Mouse (Mus musculus): Measurements from ENCODE around the gene Dennd2a.

The Dennd2a gene

DNA sequence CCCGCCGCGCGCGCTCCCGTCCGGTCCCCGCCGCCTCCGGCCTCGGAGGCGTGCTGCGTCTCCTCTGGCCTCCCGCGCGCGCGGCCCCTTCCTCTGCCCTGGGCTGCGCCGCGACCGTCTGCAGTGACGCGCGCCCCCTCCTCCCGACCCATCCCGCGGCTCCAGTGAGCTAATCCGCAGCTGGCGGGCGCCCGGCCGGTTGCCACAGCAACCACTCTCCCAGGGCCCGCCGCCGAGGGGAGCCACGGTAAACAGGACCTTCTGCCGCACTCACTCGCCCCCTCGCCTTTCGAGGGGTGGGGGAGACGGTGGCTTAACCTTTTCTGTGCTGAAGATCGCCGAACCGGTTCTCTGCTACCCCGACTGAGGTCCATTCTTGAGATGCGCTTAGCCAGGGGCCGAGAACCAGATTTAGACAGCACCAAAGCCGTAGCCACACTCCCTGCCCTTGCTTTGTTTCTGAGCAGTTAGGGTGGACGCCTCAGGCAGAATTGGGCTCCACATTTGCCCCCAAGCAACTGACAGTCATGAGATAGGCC lies at the start of gene Dennd2a:
Gene Dennd2a (minus strand): TSS at position 145 of the 539 bp plus-strand sequence.
- DNase-seq (ENCODE audit: low spot score in 2 of 2): peak; percentile 82 to 87

DNA sequence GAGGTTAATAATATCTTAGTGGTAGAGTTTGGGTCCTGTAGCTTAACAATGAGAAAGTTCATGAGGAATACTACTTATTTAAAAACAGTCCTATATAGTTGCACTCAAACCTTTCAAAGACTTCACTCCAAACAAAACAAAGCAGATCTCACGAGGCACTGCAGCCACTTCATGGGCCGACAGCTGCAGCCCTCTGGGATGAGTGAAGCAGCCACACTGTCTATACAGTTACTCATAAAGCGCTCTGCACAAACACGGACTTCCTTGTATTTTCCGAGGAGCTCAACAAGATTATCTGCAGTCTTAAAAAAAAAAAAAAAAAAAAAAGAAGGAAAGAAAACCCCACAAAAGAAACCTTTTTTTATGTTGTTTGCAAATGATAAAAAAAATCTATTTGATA lies 49.7 kb upstream of the Dennd2a start:
- DNase-seq (ENCODE audit: low spot score in 2 of 2): no peak

DNA sequence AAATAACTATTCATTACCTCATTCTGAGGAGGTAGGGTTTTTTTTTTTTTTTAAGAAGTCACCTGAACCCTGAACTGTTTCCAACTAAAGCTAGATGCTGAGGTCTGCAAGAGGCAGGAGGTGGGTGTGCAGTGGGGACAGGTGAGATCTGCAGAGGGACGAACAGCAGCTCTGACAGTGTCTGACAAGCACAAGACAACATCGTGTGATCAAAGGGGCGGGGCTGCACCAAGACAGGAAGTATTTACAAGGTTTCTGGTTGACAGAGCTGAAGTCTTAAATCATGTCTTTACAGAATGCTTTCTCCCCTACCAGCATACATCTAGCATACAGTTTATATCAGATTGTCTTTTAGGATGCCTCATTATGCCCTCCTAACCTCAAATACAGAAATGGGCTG lies 49.2 kb upstream of the Dennd2a start:
- DNase-seq (ENCODE audit: low spot score in 2 of 2): no peak

DNA sequence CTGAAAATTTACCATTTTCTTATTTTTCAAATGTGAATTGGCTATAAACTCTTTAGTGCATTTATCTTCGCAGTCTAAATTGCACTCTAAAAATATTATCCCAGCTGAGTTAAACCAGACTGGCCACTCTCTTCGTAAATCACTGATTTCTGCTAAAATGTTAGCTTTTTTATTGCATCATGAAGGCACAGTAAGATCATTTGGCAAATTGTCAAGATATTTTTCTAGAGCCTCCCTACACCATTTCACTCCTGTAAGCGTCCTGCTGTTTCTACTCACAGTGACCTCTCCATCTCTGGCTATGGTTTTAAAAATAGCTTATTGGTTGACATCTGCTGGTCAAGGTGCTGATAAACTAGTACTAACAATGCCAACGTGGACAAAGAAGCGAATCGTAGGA lies 48.4 kb upstream of the Dennd2a start:
- no peak for DNase-seq (ENCODE audit: low spot score in 2 of 2)

DNA sequence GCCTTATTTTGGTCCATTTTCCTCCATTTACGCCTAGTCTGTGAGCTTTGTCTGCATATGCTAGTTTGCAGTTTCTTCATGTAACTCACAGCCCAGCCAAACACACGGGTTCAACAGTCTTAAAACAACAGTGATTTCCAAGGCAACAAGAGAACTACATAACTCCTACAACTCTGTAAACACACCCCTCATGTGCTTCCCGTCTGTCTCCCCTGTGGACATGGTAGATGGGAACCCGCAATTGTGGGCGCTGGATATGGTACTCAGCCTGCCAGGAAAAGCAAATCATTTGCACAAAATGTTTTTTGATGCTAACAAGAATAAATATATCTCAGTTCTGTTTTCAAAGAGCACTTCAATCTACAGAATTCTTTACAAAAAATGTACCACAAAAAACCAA lies 46.9 kb upstream of the Dennd2a start:
- DNase-seq (ENCODE audit: low spot score in 2 of 2): peak; percentile 18 to 39

DNA sequence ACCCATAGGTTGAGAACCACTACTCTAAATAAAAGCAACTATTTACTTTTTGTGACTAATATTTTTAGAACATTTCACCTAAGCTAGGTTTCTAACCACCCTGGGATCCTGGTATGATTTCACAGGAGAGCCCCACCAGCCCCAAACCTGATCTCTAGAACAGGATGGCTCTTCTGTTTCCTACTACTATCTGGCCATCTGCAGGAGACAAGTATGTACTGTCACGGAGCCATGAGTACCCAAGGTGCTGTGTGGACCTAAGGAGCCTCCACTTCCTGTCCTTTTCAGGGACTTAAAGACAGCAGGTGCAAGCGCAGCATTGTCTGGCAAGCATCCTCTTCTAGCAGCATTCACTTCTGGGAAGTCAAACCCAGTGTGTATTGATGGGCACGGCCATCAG lies 44.2 kb upstream of the Dennd2a start:
- no peak for DNase-seq (ENCODE audit: low spot score in 2 of 2)

DNA sequence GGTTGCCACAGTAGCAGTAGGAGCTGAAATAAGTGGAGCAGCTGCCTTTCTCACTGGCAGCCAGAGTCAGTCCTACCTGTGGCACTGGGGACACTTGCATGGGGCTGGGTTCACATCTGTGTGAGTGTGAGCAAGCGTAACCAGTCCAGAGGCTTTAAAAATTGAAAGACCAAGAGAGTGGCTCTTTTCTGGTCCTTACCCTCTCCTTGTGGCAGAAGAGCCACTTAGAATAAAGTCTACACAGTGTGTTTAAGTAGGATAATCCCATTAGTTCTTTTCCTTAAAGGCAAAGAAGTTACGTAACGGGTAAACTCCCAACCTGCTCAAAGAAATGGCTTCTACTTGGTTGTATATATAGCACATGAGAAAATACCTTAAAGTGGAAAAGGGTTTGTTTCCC lies 43.2 kb upstream of the Dennd2a start:
- no peak for DNase-seq (ENCODE audit: low spot score in 2 of 2)

DNA sequence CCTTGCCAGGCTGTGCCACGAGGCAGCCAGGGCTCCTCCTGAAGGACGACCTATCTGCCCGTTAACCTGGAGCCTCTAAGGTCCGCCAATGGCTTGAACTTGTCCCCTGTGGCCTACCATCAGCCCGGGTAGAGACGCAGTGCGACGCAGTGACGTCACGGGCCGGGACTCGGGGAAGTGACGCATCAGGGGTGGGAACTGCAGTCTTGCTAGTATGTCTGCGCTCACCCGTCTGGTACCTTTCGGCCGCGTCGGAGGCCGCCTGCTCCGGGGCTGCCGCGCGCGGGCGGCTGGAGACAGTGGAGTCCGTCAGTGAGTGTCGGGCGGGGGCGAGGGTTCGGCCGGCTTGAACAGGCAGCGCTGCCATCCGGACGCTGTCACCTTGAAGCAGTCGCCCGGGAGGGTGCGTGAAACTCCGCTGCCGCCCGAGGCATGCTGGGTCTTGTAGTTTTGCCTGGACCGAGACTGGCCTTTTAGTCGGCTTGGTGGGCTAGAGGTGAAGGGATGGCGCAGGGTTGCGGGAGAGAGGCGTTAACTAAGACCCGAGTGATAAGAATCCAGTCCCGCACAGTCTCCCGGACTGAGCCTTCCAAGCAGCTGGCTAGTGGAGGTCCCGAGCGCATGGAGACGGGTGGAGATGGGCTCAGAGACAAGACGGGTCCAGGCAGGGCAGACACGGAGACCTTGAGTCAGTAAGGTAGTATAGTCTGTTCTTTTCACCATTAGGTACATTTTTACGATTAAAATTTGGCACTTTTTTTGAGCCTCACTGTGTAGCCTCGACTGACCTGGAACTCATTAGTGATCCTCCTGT lies 34.9 kb upstream of the Dennd2a start, which contains the start of gene Ndufb2:
Gene Ndufb2 (plus strand): TSS at position 174 of the 814 bp plus-strand sequence.
- peak; percentile 95 to 96 for DNase-seq (ENCODE audit: low spot score in 2 of 2)

DNA sequence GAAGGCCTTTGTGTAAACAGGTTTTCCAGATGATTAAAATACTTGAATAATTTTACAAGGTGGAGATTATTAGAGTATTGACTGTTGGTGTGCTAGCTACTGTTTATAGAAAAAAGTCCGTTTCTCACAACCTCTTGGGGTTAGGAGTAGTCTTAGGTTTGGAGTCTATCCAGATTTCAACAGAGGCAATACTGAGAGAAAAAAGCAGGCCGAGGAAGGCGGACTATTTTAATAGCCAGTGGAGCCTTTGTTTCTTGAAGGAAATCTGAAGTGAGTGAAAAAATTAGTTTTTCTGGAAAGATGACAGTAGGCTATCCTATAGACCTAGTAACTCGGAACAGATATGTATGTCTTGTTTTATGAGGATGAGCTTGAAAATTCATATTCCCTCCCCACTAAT lies 33.8 kb upstream of the Dennd2a start:
- DNase-seq (ENCODE audit: low spot score in 2 of 2): no peak

DNA sequence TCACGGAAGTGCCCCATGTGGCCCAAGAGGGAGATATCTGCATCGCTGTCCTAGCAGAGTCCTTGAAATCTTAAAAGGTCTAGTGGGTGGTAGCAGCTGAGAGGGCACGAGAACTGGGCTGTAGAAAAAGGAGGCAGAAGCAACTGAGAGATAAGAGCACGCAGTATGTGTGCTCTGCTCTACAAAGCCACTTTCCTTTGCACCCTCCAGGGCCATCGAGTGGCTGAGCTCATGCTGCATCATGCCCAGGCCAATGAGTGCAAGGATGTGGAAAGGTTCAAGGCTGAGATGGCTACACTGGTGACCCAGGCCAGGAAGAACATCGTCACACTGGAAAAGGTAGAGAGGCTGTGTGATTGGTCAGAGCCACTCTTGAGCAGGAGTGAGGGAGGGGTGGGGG lies 27.9 kb upstream of the Dennd2a start, which contains the start of gene Gm42420:
Gene Gm42420 (plus strand): TSS at position 237 of the 400 bp plus-strand sequence.
- DNase-seq (ENCODE audit: low spot score in 2 of 2): no peak

DNA sequence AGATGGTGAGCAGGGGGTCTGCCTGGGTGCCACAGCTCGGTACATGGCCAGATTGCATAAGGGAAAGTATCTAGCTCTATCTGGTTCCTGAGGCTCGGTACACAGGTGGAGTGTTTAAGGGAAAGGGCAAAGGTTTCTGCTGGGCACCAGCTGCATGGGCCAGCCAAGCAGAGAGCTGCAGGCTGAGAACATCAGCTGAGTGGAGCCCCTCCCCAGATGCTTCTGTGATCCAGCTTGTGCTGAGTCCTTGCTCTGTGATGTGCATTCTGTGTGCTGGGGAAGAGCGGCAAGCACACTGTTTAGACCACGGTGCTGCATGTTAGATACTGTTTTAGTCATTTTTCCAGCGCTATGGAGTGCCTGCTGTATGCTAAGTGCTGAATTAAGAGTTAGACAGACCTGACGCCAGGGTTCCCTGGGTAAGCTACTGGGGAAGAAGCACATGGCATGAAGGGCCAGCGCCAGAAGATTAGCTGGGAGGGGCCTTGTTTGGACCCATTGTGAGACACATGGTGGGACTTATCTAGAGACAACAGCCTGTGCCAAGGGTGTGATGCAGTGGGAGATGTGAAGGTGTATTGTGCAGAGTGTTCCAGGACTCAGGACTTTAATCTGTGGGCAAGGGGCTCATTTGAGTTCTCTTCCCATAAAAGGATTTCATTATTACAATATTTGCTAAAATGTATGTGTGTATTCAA lies 23.6 kb upstream of the Dennd2a start:
- no peak for DNase-seq (ENCODE audit: low spot score in 2 of 2)

DNA sequence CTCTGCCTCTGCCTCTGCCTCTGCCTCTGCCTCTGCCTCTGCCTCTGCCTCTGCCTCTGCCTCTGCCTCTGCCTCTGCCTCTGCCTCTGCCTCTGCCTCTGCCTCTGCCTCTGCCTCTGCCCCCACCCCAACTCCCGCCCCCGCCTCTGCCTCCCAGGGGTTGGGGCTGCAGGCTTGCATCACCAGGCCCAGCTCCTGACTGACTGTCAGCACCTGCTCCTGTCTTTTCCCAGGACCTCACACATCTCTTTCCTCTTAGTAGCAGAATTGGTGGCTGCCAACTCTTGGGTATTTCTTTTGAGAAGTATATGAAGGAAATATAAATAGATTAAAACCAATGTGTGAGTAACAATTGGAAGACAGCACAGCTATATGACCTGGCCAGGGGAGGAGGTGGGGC lies 22.9 kb upstream of the Dennd2a start:
- DNase-seq (ENCODE audit: low spot score in 2 of 2): no peak

DNA sequence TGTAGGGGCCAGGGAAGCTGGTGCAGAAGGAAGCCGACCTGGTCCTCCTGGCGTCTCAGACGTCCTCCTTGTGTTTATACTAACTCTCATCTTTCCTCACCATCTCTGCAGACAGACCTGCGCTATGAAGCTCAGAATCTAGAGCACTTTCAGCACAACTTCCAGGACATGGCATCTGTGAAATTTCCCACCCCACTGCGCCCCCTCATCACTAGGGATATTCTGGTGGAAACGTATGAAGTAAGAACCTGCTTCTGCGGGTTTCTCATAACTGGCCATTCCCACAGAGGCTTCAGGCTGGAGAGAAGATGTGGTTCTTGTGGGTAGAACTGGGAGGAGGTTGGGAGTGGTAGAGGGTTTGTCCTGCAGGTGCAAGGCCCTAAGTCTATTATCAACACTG lies 21.9 kb upstream of the Dennd2a start:
- peak; percentile 44 to 52 for DNase-seq (ENCODE audit: low spot score in 2 of 2)

DNA sequence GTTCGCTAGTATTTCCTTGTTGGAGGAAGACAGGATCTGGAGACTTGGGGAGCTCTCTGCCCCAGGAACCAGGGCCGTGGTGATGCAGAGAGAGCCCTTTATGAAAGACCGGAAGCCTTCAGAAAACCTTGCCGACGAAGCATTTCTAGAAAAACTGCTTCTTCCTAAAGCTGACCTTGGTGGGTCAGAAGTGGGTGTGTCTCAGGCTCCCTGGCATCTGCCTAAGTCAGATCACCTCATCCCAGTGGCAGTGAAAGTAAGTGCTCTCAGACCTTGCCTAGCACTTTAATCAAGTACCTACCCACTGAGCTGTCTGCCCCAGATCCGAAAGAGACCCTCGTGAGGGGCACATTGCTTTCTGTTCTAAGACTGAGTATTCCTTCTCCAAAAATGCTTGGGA lies 17.3 kb upstream of the Dennd2a start:
- no peak for DNase-seq (ENCODE audit: low spot score in 2 of 2)

DNA sequence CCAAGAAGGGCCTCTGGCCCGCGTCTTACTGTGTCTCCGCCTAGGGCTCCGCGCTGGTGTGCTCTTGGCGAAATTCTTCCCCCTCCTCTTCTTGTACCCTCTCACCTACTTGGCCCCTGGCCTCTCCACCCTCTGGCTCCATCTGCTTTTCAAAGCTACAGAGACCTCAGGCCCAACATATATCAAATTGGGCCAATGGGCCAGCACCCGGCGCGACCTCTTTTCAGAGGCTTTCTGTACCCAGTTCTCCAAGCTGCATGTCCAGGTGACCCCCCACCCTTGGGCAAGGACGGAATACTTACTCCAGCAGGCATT lies 16.8 kb upstream of the Dennd2a start:
- DNase-seq (ENCODE audit: low spot score in 2 of 2): no peak

DNA sequence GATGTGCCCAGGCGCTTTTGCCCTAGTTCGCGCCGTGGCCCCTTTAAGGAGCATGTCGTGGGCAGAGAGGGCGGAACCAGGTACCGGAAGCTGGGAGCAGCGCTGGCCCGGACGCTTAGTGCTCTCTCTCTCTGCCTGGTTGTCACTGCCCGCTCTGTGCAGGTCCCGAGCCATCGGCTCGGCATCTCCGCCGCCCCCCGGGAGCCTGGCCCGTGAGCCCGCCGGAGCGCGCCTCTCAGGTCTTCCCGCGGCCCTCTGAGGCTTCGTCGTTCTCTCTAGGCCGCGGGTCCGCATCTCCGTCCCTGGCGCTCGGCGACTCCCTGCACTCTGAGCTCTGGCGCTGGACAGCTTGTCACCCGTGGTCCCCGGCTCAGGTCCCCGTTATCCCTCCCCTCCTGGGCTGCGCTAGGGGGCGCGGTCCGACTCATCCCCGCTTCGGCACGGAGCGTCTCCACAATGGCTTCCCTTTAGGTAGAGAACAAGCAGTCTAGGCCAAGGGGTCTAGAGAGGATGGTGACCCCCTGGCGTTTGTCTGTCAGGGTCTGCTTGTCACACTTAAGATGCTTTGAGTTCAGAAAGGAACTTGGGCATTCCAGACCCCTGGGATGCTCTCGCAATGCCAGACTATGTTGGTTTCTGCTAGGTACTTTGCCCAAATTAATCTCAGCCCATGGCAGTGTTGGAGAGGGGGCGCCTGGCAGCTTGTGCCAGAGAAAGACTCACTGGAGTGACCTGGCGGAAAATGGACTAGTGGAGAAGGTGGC lies 16.3 kb upstream of the Dennd2a start, which contains the start of gene Adck2:
Gene Adck2 (plus strand): TSS at position 83 of the 764 bp plus-strand sequence.
- DNase-seq (ENCODE audit: low spot score in 2 of 2): peak; percentile 72 to 81

DNA sequence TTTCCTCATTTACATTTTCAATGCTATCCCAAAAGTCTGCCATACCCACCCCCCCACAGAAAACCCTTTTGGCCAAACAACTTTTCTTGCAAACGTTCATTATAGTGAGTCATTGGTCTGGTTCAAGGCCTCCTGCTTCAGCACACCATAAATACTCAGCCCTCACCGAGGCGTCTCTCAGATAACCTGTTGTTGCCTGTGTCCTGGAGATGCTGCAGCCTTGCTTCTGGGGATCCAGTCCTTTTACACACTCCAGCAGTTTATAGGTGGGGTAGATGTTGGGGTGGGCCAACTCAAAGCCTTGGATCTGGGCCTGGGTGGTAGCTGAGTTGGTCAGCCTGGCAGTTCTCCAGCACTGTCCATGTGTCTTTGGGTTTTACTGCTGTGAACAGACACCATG lies 12.8 kb upstream of the Dennd2a start:
- no peak for DNase-seq (ENCODE audit: low spot score in 2 of 2)

DNA sequence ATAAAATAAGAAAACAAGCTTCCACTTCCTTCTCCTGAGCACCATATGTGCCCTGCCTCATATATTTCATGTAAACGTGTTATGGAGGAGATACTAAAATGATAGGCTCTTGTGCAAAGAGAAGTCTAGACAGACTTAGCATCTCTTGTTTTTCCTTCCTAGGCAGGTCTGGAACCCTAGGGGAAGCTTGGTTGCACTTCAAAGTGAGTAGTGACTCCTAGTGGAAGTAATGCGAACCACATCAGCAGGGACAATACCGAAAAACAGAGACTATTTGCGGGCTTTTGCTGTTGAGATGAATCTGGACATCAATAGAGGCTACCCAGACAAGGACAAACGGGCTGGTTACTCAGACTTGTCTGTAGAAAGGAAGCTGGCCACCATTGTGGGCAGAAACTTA lies 9.9 kb upstream of the Dennd2a start:
- peak in 1 of 2 experiments; percentile 59 for DNase-seq (ENCODE audit: low spot score in 2 of 2)

DNA sequence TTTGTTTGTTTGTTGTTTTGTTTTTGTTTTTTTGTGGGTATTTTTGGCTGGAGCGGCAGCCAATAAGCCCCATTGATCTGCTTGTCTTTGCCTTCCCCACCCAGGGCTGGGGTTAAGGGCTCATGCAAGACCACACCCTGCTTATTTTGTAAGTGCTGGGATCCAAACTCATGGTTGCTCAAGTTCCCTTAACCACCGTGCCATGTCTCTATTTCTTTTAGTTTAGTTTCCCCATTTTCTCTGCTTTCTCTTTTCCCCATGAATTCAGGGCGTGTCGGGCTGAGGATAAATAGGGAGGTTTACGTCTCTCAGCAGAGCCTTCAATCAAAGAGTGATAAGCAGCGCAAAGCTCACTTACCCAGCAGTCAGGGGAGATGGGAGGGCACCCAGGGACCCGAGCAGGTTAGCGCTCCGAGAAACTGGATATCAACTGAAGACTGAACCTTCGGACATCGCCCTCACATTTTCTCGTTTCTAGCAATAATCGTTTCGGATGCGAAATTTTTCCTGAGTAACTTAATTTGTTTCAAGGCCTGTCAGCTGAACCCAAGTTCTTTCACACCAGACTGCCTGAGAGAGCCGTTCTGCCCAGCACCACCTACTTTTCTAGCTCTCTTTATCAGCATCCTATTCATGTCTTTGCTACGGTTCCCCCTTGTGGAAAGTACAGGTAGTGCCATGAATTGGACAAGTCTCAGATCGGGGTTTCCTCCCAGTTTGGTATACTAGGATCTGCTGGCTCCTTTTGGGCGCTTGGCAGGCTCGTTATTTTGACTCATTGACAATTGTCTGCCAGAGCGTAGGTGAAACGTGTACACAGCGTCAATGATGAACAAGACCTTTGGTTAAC lies 4.7 kb upstream of the Dennd2a start:
- DNase-seq (ENCODE audit: low spot score in 2 of 2): peak; percentile 95

DNA sequence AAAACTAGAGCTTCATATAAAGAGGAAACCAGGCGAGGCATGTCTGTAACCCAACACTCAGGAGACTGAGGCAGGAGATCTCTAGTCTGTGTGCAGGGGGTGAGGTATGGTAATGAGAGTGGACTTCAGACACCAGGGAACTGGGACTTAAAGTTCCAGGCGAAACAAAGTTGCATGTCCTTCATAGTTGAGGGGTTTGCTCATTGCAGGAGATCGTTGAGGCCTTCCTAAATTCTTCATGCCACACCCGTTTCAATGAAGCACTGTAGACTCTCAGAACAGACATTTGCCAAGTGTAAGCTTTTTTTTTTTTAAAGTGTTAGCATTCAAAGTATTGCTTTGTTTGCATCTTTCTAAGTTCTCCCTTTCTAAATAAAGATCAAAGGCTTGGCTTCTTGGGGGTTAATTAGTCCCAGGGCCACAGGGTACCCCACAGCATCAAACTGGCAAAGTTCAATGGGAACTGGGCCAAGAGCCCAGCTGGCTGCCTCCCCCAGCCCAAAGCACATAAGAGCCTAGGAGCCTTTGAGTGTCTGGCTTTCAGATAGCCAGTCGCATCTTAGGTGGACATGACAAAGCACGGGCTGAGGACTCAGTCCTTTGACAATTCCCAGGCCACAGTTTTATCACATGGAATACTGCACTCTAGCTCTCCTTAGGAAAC lies 1.7 kb upstream of the Dennd2a start:
- no peak for DNase-seq (ENCODE audit: low spot score in 2 of 2)
